Mouse (Mus musculus) forebrain, embryonic 12.5 days (tissue): ENCODE results near the gene Hid1. TPM values are rescaled to one million over a fixed set of nuclear protein-coding genes. Genes with fewer than 3 reads are reported as not detected.
A peak's percentile ranks its signal among the peaks of the same experiment; 100 is the strongest.

ENCODE experiments used
- ATAC-seq: fragments of 200-750 bp; cut with Nextera tagmentation; 2 replicates; pipeline ENCODE4 v1.8.0; 2017; ENCODE audit warnings: moderate TSS enrichment; ENCODE audit not compliant: low FRiP score
- H3K27ac ChIP-seq: fragments of 300-500 bp; sonication (generic); 2 replicates; pipeline ENCODE4 v1.5.1; 2016; ENCODE audit warnings: mild to moderate bottlenecking
- H3K27me3 ChIP-seq: fragments of 300-500 bp; sonication (generic); 2 replicates; pipeline ENCODE4 v1.6.1; 2016; ENCODE audit warnings: mild to moderate bottlenecking
- H3K36me3 ChIP-seq: fragments of 300-500 bp; sonication (generic); replicated peaks from 2 replicates; pipeline ENCODE4 v1.6.1; 2016; ENCODE audit warnings: mild to moderate bottlenecking
- H3K4me1 ChIP-seq: fragments of 300-500 bp; sonication (generic); 2 replicates; pipeline ENCODE4 v1.6.1; 2016
- H3K4me2 ChIP-seq: fragments of 300-500 bp; sonication (generic); 2 replicates; pipeline ENCODE4 v1.6.1; 2016; ENCODE audit warnings: mild to moderate bottlenecking, moderate library complexity
- H3K4me3 ChIP-seq: fragments of 300-500 bp; sonication (generic); replicated peaks from 2 replicates; pipeline ENCODE4 v1.5.1; 2016; ENCODE audit warnings: mild to moderate bottlenecking
- H3K9ac ChIP-seq: fragments of 300-500 bp; sonication (generic); 2 replicates; pipeline ENCODE4 v1.6.1; 2016; ENCODE audit warnings: mild to moderate bottlenecking
- H3K9me3 ChIP-seq: fragments of 300-500 bp; sonication (generic); 2 replicates; pipeline ENCODE4 v1.6.1; 2016
- WGBS: fragments of 180-500 bp; shearing (Covaris S2); methylation state at CpG from one replicate; pipeline ENCODE4 v1.1.7; 2016; 5-methylcytosine and 5-hydroxymethylcytosine counted together
- polyA plus RNA-seq: library from polyadenylated mRNA; unstranded; fragments of >200 nt; fragmentation: Nextera tagmentation; extraction: Ambion mirVana; gene quantifications from 2 replicates; pipeline ENCODE4 v1.2.1, GENCODE M21; 2016

Hid1 gene
- 33.7 and 36.4 TPM in 2 replicates for polyA plus RNA-seq

- ATAC-seq, result peak; percentile 92
- Histone ChIP-seq H3K4me3 (peak within 1 kb of the TSS; percentile 70), H3K4me2 (peak within 1 kb of the TSS; percentile 97), H3K27ac (peak within 1 kb of the TSS; percentile 68), H3K9me3 (no peaks in the 10 kb centered on the region), H3K9ac (peak within 1 kb of the TSS; percentile 78), H3K4me1 (peaks cover 24% of the 10 kb centered on the region), H3K27me3 (peaks cover 29% of the 10 kb centered on the region), H3K36me3 (no peaks in the 10 kb centered on the region)
- under 1% methylated on average over 39 of the region's 39 CpGs for WGBS
Measured at GRCm38 (mm10) chr11:115367395-115367944, at the start of gene Hid1. Gene Hid1 (minus strand): TSS chr11:115367756.

- H3K4me2 ChIP-seq, result peak overlapping the region; percentile 42
- ATAC-seq, result 0 out of 2 replicates have a peak, but pooled peaks have one; percentile 25
- no peaks in the 10 kb centered on the region for H3K9me3 ChIP-seq
- H3K4me1 ChIP-seq, result peaks cover 72% of the 10 kb centered on the region
- peak overlapping the region; percentile 52; the same call in 1 of the 2 replicates for H3K9ac ChIP-seq
- peaks cover 45% of the 10 kb centered on the region for H3K36me3 ChIP-seq
- H3K27ac ChIP-seq, result peak overlapping the region; percentile 95
- no peak overlapping the region for H3K4me3 ChIP-seq
- H3K27me3 ChIP-seq, result peaks cover 4% of the 10 kb centered on the region; the same call in 1 of the 2 replicates
- WGBS, result 15% methylated on average over 7 of the region's 7 CpGs
Measured at GRCm38 (mm10) chr11:115409556-115409955, 42.0 kb upstream of the Hid1 start.

GRCm38 (mm10) chr11:115408266-115408920 lies 40.8 kb upstream of the Hid1 start:
- peak overlapping the region; percentile 42; the same call in 1 of the 2 replicates for H3K4me2 ChIP-seq

GRCm38 (mm10) chr11:115406858-115407401 lies 39.4 kb upstream of the Hid1 start:
- peaks cover 4% of the 10 kb centered on the region; the same call in 1 of the 2 replicates for H3K27me3 ChIP-seq
- no peak for ATAC-seq
- no peaks in the 10 kb centered on the region for H3K9me3 ChIP-seq
- H3K4me1 ChIP-seq, result peaks cover 68% of the 10 kb centered on the region
- no peak overlapping the region for H3K9ac ChIP-seq
- H3K27ac ChIP-seq, result 0 out of 2 replicates have a peak overlapping the region, but pooled peaks have one; percentile 95
- WGBS, result 95% methylated on average over 17 of the region's 17 CpGs
- H3K4me2 ChIP-seq, result no peak overlapping the region
- no peak overlapping the region for H3K4me3 ChIP-seq
- peaks cover 45% of the 10 kb centered on the region for H3K36me3 ChIP-seq

More at GRCm38 (mm10) chr11:115408266-115408920, 40.8 kb upstream of the Hid1 start:
- Histone ChIP-seq H3K27me3 (peaks cover 4% of the 10 kb centered on the region; the same call in 1 of the 2 replicates), H3K9me3 (no peaks in the 10 kb centered on the region), H3K27ac (peak overlapping the region; percentile 95), H3K9ac (peak overlapping the region; percentile 52), H3K36me3 (peaks cover 45% of the 10 kb centered on the region), H3K4me1 (peaks cover 75% of the 10 kb centered on the region), H3K4me3 (no peak overlapping the region)
- ATAC-seq, result no peak
- 71% methylated on average over 6 of the region's 6 CpGs for WGBS

GRCm38 (mm10) chr11:115405723-115406122 lies 38.2 kb upstream of the Hid1 start:
- WGBS, result 97% methylated on average over 6 of the region's 6 CpGs
- no peak for ATAC-seq
- Histone ChIP-seq H3K4me3 (no peak overlapping the region), H3K9me3 (no peaks in the 10 kb centered on the region), H3K27ac (no peak overlapping the region), H3K36me3 (peaks cover 38% of the 10 kb centered on the region), H3K4me1 (peaks cover 62% of the 10 kb centered on the region), H3K27me3 (peaks cover 2% of the 10 kb centered on the region; the same call in 1 of the 2 replicates), H3K9ac (no peak overlapping the region; the same call in 1 of the 2 replicates), H3K4me2 (no peak overlapping the region)

GRCm38 (mm10) chr11:115403338-115404124 lies 36.0 kb upstream of the Hid1 start, which contains the start of gene Mrpl58:
Gene Mrpl58 (plus strand): TSS chr11:115403752.
- peak within 1 kb of the TSS; percentile 93 for H3K27ac ChIP-seq
- peak; percentile 87 for ATAC-seq
- peaks cover 31% of the 10 kb centered on the region for H3K36me3 ChIP-seq
- H3K4me1 ChIP-seq, result peaks cover 52% of the 10 kb centered on the region
- H3K27me3 ChIP-seq, result no peaks in the 10 kb centered on the region
- WGBS, result 3% methylated on average over 50 of the region's 50 CpGs
- no peaks in the 10 kb centered on the region for H3K9me3 ChIP-seq
- peak within 1 kb of the TSS; percentile 84 for H3K4me3 ChIP-seq
- H3K4me2 ChIP-seq, result peak within 1 kb of the TSS; percentile 79
- peak within 1 kb of the TSS; percentile 89 for H3K9ac ChIP-seq

GRCm38 (mm10) chr11:115400630-115401391 lies 33.3 kb upstream of the Hid1 start:
- ATAC-seq, result 0 out of 2 replicates have a peak, but pooled peaks have one; percentile 7
- 51% methylated on average over 11 of the region's 11 CpGs for WGBS
- H3K9me3 ChIP-seq, result no peaks in the 10 kb centered on the region
- H3K9ac ChIP-seq, result peak overlapping the region; percentile 31; the same call in 1 of the 2 replicates
- H3K4me2 ChIP-seq, result no peak overlapping the region
- H3K27me3 ChIP-seq, result no peaks in the 10 kb centered on the region
- H3K36me3 ChIP-seq, result peaks cover 13% of the 10 kb centered on the region
- peak overlapping the region; percentile 59 for H3K27ac ChIP-seq
- no peak overlapping the region for H3K4me3 ChIP-seq
- peaks cover 41% of the 10 kb centered on the region for H3K4me1 ChIP-seq

GRCm38 (mm10) chr11:115400126-115400525 lies 32.6 kb upstream of the Hid1 start:
- ATAC-seq, result no peak
- WGBS, result 79% methylated on average over 3 of the region's 3 CpGs
- H3K36me3 ChIP-seq, result peaks cover 16% of the 10 kb centered on the region
- no peaks in the 10 kb centered on the region for H3K27me3 ChIP-seq
- H3K4me2 ChIP-seq, result no peak overlapping the region
- no peak overlapping the region; the same call in 1 of the 2 replicates for H3K27ac ChIP-seq
- H3K9ac ChIP-seq, result no peak overlapping the region
- no peak overlapping the region for H3K4me3 ChIP-seq
- no peaks in the 10 kb centered on the region for H3K9me3 ChIP-seq
- H3K4me1 ChIP-seq, result peaks cover 34% of the 10 kb centered on the region

- H3K4me2 ChIP-seq, result no peak overlapping the region
- no peaks in the 10 kb centered on the region for H3K27me3 ChIP-seq
- WGBS, result 83% methylated on average over 7 of the region's 7 CpGs
- ATAC-seq, result no peak
- peaks cover 19% of the 10 kb centered on the region for H3K4me1 ChIP-seq
- no peak overlapping the region for H3K4me3 ChIP-seq
- peaks cover 37% of the 10 kb centered on the region for H3K36me3 ChIP-seq
- H3K9me3 ChIP-seq, result no peaks in the 10 kb centered on the region
- no peak overlapping the region for H3K9ac ChIP-seq
- no peak overlapping the region for H3K27ac ChIP-seq
Measured at GRCm38 (mm10) chr11:115398085-115398484, 30.5 kb upstream of the Hid1 start.

GRCm38 (mm10) chr11:115393721-115394325 lies 26.3 kb upstream of the Hid1 start:
- Histone ChIP-seq H3K4me1 (no peaks in the 10 kb centered on the region), H3K9me3 (no peaks in the 10 kb centered on the region), H3K9ac (no peak overlapping the region), H3K27me3 (no peaks in the 10 kb centered on the region), H3K36me3 (peaks cover 71% of the 10 kb centered on the region), H3K4me2 (no peak overlapping the region), H3K4me3 (no peak overlapping the region), H3K27ac (no peak overlapping the region)
- WGBS, result 76% methylated on average over 34 of the region's 34 CpGs
- no peak for ATAC-seq

GRCm38 (mm10) chr11:115391358-115391757 lies 23.8 kb upstream of the Hid1 start:
- Histone ChIP-seq H3K4me3 (no peak overlapping the region), H3K4me1 (peaks cover 2% of the 10 kb centered on the region; the same call in 1 of the 2 replicates), H3K4me2 (no peak overlapping the region), H3K27ac (no peak overlapping the region), H3K9ac (no peak overlapping the region), H3K27me3 (no peaks in the 10 kb centered on the region), H3K36me3 (peaks cover 70% of the 10 kb centered on the region), H3K9me3 (no peaks in the 10 kb centered on the region)
- no peak for ATAC-seq
- 91% methylated on average over 7 of the region's 7 CpGs for WGBS
